Comparison of ENCODE assay signal across 7 mouse cellular contexts in genomic region chr8:94861352-94861910, GRCm38 (mm10). TPM values are rescaled to one million over a fixed set of nuclear protein-coding genes. Genes with fewer than 3 reads are reported as not detected.
DNase-seq lines count a peak whose midpoint lies in the region; ATAC-seq and TF ChIP-seq lines count a peak whose summit lies in the region.

No protein-coding gene starts in this region.

- ATAC-seq in midbrain, embryonic 11.5 days (ENCODE audit: low FRiP score) = 0 out of 2 replicates have a peak, but pooled peaks have one; percentile 34
- no peak for ATAC-seq in midbrain, embryonic 16.5 days
- ATAC-seq in inflammation-experienced regulatory T-cells, adult 6 months = peak; percentile 49

- H3K9me3 ChIP-seq in midbrain, embryonic 11.5 days (ENCODE audit: control insufficient read depth, low read length) = no peaks in the 10 kb centered on the region
- no peaks in the 10 kb centered on the region for H3K9me3 ChIP-seq in midbrain, embryonic 16.5 days (replicated peaks; ENCODE audit: control insufficient read depth, low read length, poor library complexity, severe bottlenecking)

- no peak for TF ChIP-seq POLR2A in lung, adult 2 months (IDR thresholded peaks at IDR 0.05; ENCODE audit: borderline replicate concordance, extremely low read depth, low read depth, low read length)

- 83% methylated on average over 8 of the region's 8 CpGs for WGBS in midbrain, embryonic 11.5 days
- 79% methylated on average over 8 of the region's 8 CpGs for WGBS in midbrain, embryonic 16.5 days
- WGBS in lung, adult 2 months = 71% methylated on average over 8 of the region's 8 CpGs

- no peak overlapping the region for H3K4me2 ChIP-seq in midbrain, embryonic 11.5 days
- H3K4me2 ChIP-seq in midbrain, embryonic 16.5 days (ENCODE audit: low read length) = no peak overlapping the region

- no peaks in the 10 kb centered on the region for H3K27me3 ChIP-seq in midbrain, embryonic 11.5 days (ENCODE audit: control insufficient read depth, insufficient read depth, low read length)
- H3K27me3 ChIP-seq in midbrain, embryonic 16.5 days (ENCODE audit: control insufficient read depth, insufficient read depth, low read depth, low read length) = no peaks in the 10 kb centered on the region

- peaks cover 6% of the 10 kb centered on the region for H3K4me1 ChIP-seq in midbrain, embryonic 11.5 days (ENCODE audit: control insufficient read depth, insufficient read depth, low read length)
- H3K4me1 ChIP-seq in midbrain, embryonic 16.5 days (ENCODE audit: control insufficient read depth, insufficient read depth, low read length) = peaks cover 18% of the 10 kb centered on the region
- no peaks in the 10 kb centered on the region for H3K4me1 ChIP-seq in lung, adult 2 months (ENCODE audit: control insufficient read depth, insufficient read depth, low read length)

- peak; percentile 94 for DNase-seq in midbrain, embryonic 11.5 days (ENCODE audit: low spot score, missing footprints)
- DNase-seq in R1 (ENCODE audit: low read depth, low spot score) = peak; percentile 75
- DNase-seq in cerebellum, postnatal 36 days = peak; percentile 56 to 59
- DNase-seq in lung, adult 2 months = peak; percentile 58
- DNase-seq in spleen, postnatal 10 days (ENCODE audit: low spot score in 2 of 2) = peak; percentile 66 to 88

- TF ChIP-seq CTCF in lung, adult 2 months (IDR thresholded peaks at IDR 0.05; ENCODE audit: insufficient read depth, low read length) = peak; percentile 38

- H3K4me3 ChIP-seq in midbrain, embryonic 11.5 days (ENCODE audit: low read depth, low read length) = no peak overlapping the region
- H3K4me3 ChIP-seq in midbrain, embryonic 16.5 days (ENCODE audit: low read depth, low read length) = no peak overlapping the region
- no peak overlapping the region for H3K4me3 ChIP-seq in lung, adult 2 months (replicated peaks; ENCODE audit: extremely low read depth, low read depth, low read length)

- H3K9ac ChIP-seq in midbrain, embryonic 11.5 days (ENCODE audit: low read length) = no peak overlapping the region
- no peak overlapping the region for H3K9ac ChIP-seq in midbrain, embryonic 16.5 days (ENCODE audit: low read depth, low read length)

- H3K27ac ChIP-seq in midbrain, embryonic 11.5 days (ENCODE audit: low read depth, low read length) = no peak overlapping the region
- no peak overlapping the region for H3K27ac ChIP-seq in midbrain, embryonic 16.5 days (ENCODE audit: low read length)

- peaks cover 12% of the 10 kb centered on the region; the same call in 1 of the 2 replicates for H3K36me3 ChIP-seq in midbrain, embryonic 11.5 days (ENCODE audit: control insufficient read depth, insufficient read depth, low read length)
- peaks cover 29% of the 10 kb centered on the region for H3K36me3 ChIP-seq in midbrain, embryonic 16.5 days (ENCODE audit: control insufficient read depth, insufficient read depth, low read length)

RNA-seq across cellular contexts. Expression of gene Polr2c, which starts 4.2 kb away (rescaled TPM):
- polyA plus RNA-seq in midbrain, embryonic 11.5 days (2014; fragmentation: Nextera tagmentation; extraction: Ambion mirVana) = 160 and 169 TPM in 2 replicates
- polyA plus RNA-seq in midbrain, embryonic 16.5 days (2015; fragmentation: Nextera tagmentation; extraction: Ambion mirVana) = 111 and 112 TPM in 2 replicates
- 100 to 1,000 TPM in 2 of 3 experiments, 10 to 100 TPM in 1; 85.4 to 108 (median 104) TPM for polyA plus RNA-seq in inflammation-experienced regulatory T-cells, adult 6 months (2017; shearing (Covaris generic))
- polyA plus RNA-seq in lung, adult 2 months (2012; rRNA removed) = 81.9 and 105 TPM in 2 replicates

RNA-seq across cellular contexts. Expression of gene Dok4, which starts 14.7 kb away (rescaled TPM):
- polyA plus RNA-seq in midbrain, embryonic 11.5 days (2014; fragmentation: Nextera tagmentation; extraction: Ambion mirVana) = 12.0 and 12.9 TPM in 2 replicates
- 96.2 and 112 TPM in 2 replicates for polyA plus RNA-seq in midbrain, embryonic 16.5 days (2015; fragmentation: Nextera tagmentation; extraction: Ambion mirVana)
- under 1 TPM; 0.35 to 0.50 (median 0.50) TPM for polyA plus RNA-seq in inflammation-experienced regulatory T-cells, adult 6 months (2017; shearing (Covaris generic))
- polyA plus RNA-seq in lung, adult 2 months (2012; rRNA removed) = 39.6 and 46.4 TPM in 2 replicates

RNA-seq across cellular contexts. Expression of gene Ciapin1, which starts 23.3 kb away (rescaled TPM):
- 134 and 154 TPM in 2 replicates for polyA plus RNA-seq in midbrain, embryonic 11.5 days (2014; fragmentation: Nextera tagmentation; extraction: Ambion mirVana)
- 188 and 194 TPM in 2 replicates for polyA plus RNA-seq in midbrain, embryonic 16.5 days (2015; fragmentation: Nextera tagmentation; extraction: Ambion mirVana)
- polyA plus RNA-seq in inflammation-experienced regulatory T-cells, adult 6 months (2017; shearing (Covaris generic)) = 100 to 1,000 TPM; 107 to 149 (median 110) TPM
- 22.9 and 27.8 TPM in 2 replicates for polyA plus RNA-seq in lung, adult 2 months (2012; rRNA removed)

RNA-seq across cellular contexts. Expression of gene Coq9, which starts 23.3 kb away (rescaled TPM):
- polyA plus RNA-seq in midbrain, embryonic 11.5 days (2014; fragmentation: Nextera tagmentation; extraction: Ambion mirVana) = 49.4 and 51.5 TPM in 2 replicates
- polyA plus RNA-seq in midbrain, embryonic 16.5 days (2015; fragmentation: Nextera tagmentation; extraction: Ambion mirVana) = 53.5 and 61.2 TPM in 2 replicates
- polyA plus RNA-seq in inflammation-experienced regulatory T-cells, adult 6 months (2017; shearing (Covaris generic)) = 10 to 100 TPM; 35.5 to 40.6 (median 37.5) TPM
- 123 and 158 TPM in 2 replicates for polyA plus RNA-seq in lung, adult 2 months (2012; rRNA removed)

RNA-seq across cellular contexts. Expression of gene Ccl17, which starts 51.2 kb away (rescaled TPM):
- not detected in 2 replicates for polyA plus RNA-seq in midbrain, embryonic 11.5 days (2014; fragmentation: Nextera tagmentation; extraction: Ambion mirVana)
- polyA plus RNA-seq in midbrain, embryonic 16.5 days (2015; fragmentation: Nextera tagmentation; extraction: Ambion mirVana) = 0.40 and 0.62 TPM in 2 replicates
- polyA plus RNA-seq in inflammation-experienced regulatory T-cells, adult 6 months (2017; shearing (Covaris generic)) = not detected
- polyA plus RNA-seq in lung, adult 2 months (2012; rRNA removed) = 6.4 and 9.8 TPM in 2 replicates
